Mouse (Mus musculus) spleen, postnatal 14 days (tissue): ENCODE data around the gene Erich3.

Experiments
- DNase-seq, 2 experiments: peaks; one replicate each; pipeline ENCODE4 v3.0.0; 2021 to 2022; ENCODE audit warnings: low spot score in 2 of 2

Gene Erich3

DNA sequence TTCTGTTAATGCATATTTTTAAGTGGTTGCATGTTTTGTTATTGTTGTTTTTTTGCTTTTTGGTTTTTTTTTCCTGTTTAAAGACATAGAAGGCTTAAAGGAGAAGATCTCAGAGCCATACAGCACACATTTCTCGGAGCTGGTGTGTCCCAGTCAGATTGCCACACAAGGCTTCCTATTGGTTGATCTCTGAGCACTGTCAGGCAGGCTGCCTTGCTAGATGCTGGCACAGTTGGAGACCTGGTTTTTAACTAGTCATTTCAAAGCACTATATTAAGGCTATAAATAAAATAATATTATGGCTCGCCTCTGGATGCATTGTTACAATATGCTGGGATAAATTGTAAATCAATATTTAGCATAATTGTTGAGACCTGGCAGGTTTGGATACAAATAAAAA lies 18.9 kb downstream of the Erich3 start:
- no peak for DNase-seq

DNA sequence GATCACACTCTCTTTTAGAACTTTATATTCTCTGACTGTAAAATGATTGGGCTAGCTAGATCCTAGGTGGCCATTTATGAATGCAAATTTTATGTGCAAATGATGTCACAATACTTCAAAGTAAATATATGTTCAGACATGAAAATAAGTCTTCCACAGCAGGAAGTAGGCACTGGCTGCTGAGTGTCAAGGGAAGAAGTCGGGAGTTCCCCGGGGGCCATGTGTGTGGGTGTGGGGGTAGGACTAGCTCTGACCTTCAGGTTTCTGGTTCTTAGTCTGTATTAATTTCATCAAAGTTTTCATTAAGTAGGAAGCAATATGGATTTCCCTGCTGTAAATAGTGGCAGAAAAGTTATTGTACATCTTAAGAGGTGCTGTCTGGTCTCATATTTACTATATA lies 20.0 kb downstream of the Erich3 start:
- no peak for DNase-seq

DNA sequence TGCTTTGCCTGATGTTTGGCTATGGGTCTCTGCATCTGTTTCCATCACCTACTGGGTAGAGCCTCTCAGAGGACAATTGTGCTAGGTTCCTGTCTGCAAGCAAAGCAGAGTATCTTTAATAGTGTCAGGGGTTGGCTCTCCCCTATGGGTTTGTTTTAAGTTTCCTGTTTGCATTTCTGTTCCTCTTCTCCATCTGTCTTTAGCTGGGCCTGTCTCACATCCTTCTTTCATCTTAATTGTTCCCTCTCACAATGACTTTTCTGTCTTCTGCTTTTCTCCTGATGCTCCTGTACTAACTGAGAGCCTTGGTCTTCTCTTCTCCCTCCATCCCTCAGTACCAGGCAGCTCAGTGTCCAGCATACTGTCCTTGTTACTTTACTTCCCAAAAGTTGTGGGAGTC lies 26.6 kb downstream of the Erich3 start:
- DNase-seq, result no peak

DNA sequence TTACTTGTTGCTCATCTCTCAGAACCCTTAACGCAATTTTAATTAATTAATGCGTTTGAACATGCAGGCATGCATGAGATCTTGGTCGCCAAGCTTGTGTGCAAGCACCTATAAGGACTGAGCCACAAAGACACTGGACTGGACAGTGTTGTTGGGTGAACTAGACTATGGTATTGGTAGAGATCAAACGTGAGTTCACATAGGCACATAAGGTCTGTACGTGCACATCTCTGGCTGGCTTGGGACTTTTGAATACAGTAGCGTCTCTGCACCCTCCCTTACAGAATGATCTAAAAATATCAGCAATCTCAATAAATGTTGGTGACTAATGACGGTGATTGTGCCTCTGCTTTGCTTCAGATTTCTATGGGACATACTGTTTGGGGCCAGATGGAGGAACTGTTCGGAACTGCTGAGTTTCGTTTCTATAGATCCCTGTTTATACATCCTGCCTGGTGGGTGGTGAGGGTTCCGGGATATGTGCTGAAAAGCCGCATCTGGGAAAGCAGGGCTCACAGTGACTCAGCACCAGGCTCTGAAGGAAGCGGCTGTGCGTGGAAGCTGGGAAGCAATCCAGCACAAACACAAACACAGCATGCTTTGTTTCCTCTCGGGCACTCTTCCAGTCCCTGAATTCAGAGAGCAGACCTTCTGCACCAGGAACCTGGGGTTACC lies 28.4 kb downstream of the Erich3 start:
- DNase-seq, result no peak

DNA sequence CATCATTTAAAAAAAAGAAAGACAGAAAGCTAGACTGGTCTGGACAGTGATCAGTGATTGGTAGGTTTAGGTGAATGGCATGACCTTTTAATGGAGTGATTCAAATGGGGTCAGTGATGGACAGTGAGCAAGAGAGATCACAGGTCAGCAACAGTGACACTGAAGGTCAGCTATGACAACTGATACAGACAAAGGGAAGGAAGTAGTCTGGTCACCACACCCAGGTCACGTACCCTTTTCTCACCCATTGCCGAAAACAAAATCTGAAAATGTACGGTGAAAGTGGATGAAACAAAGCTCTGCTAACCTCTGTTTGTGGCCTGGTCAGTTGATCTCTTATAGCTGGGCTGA lies 28.9 kb downstream of the Erich3 start:
- DNase-seq, result no peak

DNA sequence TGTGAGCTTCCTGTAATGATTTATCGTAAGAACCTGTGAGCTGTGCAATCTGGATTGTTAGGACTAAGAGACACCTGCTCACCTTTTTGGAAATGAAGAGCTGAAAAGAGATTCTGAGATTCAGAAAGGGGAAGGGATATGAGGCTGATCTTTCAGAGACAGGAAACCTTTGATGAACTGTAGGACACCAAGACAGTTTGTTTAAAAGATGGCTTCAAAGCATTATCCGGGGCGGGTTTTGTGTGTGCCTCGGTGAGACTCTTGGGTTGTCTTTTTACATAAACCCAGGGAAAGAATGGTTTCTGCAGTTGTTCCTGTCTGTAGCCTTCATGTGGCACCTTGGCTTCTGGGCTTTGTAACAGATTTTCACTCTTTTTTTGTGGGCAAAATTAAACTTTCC lies 30.2 kb downstream of the Erich3 start:
- no peak for DNase-seq

DNA sequence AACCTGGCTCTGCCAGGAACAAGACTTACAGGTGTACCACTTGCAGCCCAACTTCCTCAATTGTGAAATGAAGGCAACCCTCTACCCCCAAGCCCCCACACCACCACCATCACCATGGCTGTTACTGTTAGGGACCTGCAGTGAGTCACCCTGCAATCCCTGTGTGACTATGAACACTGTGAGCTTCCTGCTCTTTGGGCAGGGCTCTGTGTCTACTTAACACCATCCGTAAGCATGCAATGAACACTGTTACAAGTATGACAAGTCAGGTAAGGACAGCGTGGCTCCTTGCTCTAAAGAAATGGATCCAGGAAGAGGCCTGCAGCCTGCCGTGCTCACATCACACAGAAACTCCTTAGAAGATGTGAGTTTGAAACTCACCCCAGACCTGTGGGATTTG lies 33.0 kb downstream of the Erich3 start:
- no peak for DNase-seq

DNA sequence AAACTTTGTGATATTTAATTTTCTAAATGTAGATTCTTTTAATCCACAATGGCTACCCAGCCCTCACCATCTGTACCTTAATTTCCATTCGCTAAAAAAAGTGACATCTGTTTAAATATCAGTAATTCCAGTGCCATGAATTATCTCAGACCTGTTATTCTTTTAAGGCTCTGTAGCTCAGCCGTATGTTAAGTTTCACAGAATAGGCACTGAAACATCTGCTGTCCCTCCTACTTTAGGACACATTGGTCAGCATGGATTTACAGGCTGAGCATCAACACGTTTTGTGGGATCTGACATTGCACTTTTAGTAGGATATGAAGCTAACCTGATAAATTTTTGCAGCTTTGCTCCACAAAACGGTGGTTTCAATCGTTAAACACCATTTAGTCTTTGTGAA lies 35.2 kb downstream of the Erich3 start:
- DNase-seq, result no peak

DNA sequence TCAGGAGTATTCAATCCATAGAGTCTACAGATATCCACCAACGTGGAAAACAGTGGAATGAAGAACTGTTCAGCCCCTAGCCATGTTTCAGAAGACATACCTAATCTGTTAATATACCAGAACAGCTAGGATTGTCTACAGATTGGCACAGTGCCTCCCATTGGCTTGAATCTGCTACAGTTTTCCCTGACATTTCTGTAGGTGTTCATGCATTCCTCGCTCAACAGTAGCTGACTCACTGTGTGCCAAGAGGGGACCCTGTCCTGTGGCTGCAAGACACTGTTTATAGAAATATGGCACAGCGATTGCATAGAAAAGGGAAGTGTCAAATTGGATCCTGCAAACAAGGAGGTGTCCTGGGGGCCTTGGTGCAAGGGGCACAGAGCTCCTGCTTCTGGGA lies 36.6 kb downstream of the Erich3 start:
- no peak for DNase-seq

DNA sequence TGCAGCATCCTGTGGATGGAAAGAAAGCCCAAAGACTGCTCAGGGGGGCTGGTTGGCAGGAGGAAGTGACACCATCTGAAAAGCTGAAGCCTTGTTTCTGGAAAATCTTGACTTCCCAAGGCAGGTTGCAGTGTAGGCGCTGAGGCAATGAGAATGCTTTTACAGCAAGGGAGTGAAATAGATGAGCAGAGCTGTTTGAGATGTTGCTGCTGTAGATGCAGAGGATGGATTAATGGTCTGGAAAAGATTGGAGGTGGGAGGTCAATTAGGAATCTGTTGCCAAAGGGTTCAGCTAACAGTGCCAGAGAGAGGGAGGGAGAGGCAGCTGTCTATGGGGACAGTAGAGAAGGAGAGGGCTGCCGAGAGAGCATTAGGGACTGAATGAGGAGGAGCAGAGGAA lies 37.1 kb downstream of the Erich3 start:
- no peak for DNase-seq

DNA sequence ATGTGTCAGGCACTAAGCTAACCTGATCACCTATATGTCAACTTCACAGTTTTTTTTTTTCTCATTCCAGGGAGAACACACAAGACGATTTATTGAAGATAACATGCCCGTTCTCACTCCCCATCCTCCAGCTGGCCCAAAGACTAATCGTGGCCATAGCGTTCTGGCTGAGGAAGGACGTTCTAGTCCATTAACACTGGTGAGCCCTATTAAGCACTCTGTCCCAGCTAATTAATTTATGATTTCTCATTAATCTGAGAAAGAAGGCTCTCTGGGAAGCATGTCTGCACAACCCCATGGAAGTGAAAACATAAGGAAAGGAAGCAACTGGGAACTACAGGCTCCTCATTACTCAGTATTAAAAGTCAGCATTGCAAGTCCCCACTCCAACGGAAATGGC lies 41.1 kb downstream of the Erich3 start:
- DNase-seq, result no peak

DNA sequence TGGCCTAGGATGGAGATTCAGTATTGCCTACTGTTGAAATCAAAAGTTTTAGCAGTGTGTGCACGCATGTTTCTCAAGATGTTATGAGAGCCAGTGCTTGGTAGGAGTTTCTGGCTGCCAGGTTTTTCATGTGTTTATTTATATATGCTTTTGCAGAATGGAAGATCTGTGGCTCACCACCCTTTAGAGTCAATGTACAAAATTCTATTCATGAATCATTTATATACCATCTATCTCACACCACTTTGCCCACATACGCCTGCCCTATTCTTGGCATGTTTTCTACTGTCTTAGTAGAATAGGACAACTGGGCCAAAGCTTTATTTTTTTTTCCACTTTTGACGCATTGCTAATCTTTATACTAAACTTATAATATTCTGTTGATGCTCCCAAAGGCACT lies 44.5 kb downstream of the Erich3 start:
- no peak for DNase-seq

DNA sequence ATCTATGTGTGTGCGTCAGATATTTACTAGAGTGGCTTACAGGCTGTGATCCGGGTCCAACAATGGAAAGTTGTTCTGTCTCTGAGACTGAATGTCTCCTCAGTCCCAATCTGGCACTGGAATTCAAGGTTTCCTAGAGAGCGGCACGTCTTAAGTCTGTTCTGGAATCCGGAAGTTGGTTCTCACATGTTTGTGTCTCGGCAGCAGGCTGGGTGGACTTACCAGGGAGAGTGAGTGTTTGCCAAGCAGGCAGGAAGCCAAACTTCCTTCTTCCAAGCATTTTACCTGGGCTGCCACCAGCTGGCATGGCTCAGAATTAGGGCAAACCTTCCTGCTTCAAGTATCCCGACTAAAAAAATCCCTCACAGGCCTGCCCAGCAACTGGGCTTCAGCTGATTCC lies 59.5 kb downstream of the Erich3 start:
- DNase-seq, result no peak

DNA sequence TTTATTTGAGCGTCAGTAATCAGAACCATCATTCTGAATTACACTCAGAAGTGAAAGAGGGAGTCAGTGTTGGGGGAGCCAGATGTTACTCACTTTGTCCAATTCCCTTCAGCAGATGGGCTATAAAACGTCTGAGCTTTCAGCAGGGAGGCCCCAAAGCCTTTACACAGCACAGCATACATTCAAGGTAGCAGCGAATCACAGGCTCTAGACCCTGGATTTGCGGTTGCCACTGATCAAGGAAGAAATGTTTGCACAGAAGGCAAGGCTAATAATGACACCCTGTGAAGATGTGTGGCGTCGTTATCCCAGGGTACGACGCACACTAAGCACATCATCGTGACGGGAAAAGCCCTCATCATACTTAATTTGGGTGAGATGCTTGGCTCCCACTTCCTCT lies 67.8 kb downstream of the Erich3 start:
- DNase-seq, result no peak

DNA sequence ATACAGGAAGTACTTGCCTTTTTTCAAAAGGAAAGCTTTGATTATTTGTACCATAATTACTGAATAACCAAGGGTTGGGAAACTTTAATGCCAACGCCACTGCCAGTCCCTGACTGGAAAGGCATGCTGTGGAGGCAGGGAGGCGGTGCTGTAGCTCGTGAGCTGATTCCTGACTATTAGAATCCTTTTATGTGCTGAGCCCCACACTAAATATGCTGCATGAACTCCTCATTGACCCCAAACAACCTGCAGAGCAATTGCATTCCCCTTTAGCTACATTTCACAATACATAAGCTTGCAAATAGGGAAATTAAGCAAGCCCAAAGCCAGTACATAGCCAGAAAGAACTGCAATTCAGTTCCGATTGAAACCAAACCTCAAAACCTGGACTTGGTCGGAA lies 77.8 kb downstream of the Erich3 start:
- no peak for DNase-seq

DNA sequence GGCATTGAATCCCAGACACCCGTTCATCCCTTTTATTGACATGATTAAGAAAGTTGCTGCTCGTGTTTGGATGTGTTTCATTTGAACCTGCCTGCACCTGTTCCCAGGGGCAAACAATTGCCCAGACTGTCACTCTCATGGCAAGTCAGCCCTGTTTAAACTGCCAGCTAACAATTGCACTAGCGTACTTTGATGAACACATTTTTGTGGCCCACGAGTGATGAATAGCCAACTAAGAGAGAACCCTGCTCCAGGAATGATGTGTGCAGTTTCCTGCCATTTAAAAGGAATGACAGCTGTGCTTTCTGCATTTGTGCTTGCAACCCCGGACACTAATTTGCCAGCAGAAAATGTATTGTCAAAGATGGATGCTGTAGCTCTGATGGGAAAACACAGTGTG lies 79.3 kb downstream of the Erich3 start:
- no peak for DNase-seq

DNA sequence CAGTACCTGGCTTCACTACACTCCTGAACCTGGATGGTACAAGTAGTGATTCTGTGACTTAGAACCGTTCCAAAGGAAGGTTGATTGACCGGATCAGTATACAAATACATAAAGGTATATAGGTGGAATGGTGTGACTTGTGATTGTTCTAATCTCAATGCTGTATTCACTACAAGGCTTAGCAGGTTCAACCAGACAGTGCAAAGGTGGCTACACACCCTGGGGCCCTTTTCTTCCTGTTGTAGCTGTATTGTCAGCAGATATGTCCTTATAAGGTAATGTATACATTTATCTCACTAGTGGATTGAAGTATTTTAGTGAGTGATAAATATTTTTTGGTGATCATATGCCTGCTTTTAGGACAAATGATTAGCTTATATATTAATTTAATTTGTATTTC lies 80.7 kb downstream of the Erich3 start:
- DNase-seq, result no peak

DNA sequence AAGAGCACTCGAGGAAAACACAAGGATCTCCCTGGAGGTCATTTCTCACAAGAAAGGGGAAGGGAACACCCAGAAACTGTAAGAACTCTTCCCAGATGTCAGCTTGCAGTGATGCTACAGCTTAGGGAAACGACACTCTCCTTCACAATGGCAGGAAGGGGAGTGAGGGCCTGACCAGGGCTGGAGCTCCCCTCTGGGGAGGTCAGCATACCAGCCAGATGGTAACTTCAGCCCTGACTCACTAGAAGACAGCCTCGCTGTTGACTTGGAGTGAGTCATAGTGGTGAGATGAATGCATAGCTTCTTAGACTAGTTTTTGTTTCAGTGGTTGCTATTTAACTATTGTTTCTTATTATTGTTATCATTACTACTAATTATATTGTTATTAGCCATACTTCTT lies 90.8 kb downstream of the Erich3 start:
- DNase-seq, result no peak

DNA sequence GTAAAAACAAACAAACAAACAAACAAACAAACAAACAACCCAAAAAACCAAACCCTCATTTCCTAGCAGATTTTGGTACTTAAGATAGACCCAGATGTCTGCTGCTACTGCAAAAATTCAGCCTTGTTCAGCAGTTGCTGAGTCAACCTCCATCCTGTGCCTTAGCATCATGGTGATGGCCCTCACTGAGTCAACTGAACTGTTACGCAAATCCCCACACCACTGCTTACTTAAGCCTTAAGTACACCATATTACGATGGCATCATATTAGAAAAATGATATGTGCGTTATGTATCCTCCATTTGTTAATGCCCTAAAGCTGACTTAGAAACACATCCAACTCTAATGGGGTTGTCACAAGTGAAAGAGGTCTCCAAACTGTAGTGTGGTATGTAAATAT lies 91.6 kb downstream of the Erich3 start:
- DNase-seq, result no peak

DNA sequence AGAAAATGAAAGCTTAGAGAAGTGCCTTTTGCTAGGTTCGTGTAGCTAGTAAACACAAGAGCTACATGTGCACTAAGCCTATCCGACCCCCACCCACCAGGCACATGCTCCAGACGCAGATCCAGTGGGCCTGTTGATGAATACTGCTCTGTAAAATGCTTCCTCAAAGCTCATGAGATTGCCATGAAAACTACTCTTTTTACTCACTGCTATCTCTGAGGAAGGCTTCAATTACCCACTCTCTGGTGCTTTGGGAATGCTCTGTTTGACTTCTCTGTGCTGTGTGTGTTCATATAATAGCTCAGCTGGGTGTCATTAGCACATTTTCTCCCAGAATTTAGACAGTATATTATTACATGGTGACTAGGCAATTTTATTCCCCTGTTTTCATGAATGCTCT lies 94.4 kb downstream of the Erich3 start:
- DNase-seq, result no peak

DNA sequence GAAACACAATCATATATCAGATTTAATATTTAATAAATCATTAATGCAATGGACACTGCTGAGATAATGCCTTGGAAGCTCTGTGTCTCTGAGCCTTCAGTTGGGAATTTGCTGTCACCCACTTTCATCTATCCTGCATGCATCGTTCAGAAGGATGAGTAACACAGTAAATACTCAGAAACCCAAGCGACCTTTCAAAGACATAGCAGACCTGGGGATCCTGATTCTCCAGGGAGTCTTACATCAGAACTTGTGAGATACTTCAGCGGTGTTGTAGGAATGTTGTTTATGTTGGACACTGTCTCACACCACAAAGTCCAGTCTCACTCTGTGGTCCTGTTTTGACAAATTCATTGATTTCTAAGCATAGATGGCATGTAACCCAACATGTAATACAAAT lies 97.4 kb downstream of the Erich3 start:
- DNase-seq, result no peak

DNA sequence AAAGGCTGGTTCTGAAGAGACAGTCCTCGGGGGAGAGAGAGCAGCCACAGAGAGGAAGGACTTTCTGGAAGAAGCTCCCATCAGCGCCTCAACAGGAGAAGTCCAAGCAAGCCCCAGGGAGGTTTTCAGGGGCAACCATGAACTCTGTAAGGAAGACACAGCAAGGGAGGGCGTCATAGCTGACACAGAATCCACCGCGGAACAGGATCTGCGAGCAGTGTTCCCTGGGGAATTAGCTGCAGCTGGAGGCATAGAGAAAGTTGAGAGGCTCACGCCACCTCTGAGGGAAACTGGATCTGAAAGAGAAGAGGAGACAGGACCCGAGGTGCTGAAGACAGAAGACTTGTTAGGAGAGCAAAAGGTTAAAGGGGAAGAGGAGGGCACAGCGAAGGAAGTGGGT lies 99.7 kb downstream of the Erich3 start:
- no peak for DNase-seq

DNA sequence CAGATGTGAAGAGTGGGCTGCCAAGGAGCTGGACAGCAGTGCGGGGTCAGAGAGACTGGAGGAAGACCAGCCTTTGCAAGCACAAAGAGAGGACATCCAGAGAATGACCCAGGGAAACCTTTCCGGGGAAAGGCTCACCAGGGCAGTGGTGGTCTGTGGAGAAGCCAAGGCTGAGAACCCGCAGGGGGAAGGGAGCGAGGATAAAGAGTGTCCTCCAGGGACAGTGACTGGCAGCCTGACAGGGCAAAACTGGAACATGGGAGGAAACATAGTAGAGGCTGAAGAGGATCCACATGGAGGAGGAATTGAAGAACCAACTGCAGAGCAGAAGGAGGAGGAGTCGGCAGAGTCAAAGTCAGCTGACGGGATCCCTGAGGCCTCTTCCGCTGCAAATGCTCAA lies 100.5 kb downstream of the Erich3 start:
- no peak for DNase-seq

DNA sequence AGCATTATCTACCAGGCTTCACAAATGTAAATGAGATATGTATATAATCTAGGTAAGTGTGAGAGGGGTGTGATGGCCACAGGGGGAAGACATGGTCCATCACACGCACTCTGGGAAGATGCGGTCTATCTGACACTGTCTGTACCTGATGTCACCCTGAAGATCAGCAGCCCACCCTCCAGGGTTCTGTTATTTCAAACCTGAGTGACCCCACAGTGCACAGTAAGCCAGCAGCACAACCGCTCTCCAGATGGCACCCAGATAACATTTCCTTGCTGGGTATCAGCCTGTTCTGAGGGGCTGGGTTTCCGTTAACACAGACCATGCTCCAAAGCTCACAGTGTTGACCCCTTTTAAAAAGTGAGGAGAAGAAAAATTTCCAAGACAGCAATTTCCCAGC lies 102.7 kb downstream of the Erich3 start:
- DNase-seq, result no peak

DNA sequence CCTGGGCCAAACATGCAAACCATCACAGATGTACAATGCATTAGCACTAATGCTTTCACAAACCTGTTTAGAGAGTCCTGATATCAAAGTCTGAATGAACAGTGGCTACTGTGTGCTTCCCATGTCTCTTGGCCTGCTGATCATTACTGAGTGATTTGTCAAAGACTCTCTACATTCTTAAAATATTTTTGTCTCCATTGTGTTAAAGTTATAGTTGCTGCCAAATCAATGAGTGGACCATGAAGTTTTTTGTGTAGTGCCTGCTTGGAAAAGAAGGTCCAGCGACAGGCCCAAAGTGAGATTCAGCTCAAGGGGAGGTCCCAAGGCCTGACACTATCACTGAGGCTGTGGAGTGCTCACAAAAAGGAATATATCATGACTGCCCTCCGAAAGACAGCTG lies 108.0 kb downstream of the Erich3 start:
- no peak for DNase-seq
